Mouse (Mus musculus) adrenal gland, adult 2 months (tissue): ENCODE measurements at regions not wholly inside any gene's neighbourhood (a gene's known extent, or its start where the extent isn't known, plus 50 kb on each side); places are given as distances from the start of the nearest gene placed in this dataset.
A peak's percentile ranks its signal among the peaks of the same experiment; 100 is the strongest.

ENCODE experiments used
- DNase-seq: peaks from one replicate; pipeline ENCODE4 v3.0.0; 2021

DNA sequence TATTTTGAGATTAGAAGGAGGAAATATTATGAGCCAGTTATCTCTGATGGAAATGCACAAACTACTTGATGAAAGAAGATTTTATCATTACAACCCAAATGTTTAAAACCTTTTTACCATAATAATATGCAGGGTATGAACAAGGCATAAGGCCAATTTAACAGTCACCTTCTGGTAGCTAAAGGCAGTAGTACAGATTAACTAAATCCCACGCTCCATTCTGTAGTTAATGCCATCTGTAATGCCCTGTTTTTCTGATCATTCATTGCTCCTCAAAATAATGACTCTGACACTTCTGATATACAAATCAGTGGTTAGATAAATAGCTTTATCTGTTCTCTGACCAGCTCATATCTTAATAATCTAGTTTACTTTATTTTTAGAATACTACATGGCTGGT is 987.8 kb downstream of the Pcdh7 start:
- DNase-seq, result no peak

- DNase-seq, result no peak
Measured at GRCm38 (mm10) chr5:58712381-58712780, 994.6 kb downstream of the Pcdh7 start.

- DNase-seq, result no peak
Measured at GRCm38 (mm10) chr5:58733366-58733765, 1015.6 kb downstream of the Pcdh7 start.

GRCm38 (mm10) chr5:58733961-58734360 is 1016.2 kb downstream of the Pcdh7 start:
- no peak for DNase-seq

DNA sequence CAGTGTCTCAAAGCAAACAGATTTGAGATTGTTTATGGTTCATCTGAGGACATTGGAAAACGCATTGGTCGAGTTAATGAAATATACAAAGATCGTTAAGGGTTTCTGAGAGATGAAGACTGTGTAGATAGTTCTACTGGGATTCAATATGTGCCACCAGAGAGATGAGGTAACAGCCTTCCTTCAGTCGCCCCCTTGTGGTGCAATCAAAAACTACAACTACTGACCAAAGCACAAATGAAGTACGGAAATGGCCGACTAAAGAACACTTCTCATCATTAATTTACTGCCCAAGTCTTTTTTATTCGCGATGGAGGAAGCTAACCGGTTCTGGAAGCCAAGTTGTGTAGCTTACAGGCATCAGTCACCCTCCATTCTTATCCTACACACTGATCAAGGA is 1018.8 kb downstream of the Pcdh7 start:
- DNase-seq, result peak; percentile 10

GRCm38 (mm10) chr5:58737264-58737883 is 1019.6 kb downstream of the Pcdh7 start:
- DNase-seq, result no peak

DNA sequence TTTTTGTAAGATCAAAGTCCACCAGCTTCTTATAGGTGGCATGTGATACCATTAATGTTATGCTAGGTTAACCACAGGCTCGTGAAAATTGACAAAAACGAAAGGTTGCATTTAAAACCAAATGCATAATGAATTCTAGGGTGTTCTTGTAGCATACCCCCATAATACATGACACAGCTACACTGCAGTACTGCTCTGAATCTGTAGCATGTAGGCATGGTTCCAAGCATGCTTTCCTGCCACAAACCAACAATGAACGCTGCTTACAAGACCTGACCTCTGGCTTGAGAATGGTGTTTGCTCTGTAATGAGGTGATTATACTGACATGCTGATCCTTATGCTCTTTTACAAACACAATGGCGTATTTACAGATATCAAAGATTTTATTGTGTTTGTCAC is 1020.3 kb downstream of the Pcdh7 start:
- no peak for DNase-seq

- DNase-seq, result no peak
Measured at GRCm38 (mm10) chr5:58740759-58741158, 1023.0 kb downstream of the Pcdh7 start.

- DNase-seq, result no peak
Measured at GRCm38 (mm10) chr5:58747684-58748083, 1029.9 kb downstream of the Pcdh7 start.

GRCm38 (mm10) chr5:58751777-58752176 is 1034.0 kb downstream of the Pcdh7 start:
- DNase-seq, result no peak
